Mouse (Mus musculus) testis, postnatal 14 days (tissue): ENCODE data around the gene Arhgef33.
"Not testable (repeated sequence)": the region's sequence is repeated elsewhere in the genome, so short reads cannot be mapped to it uniquely, and the experiment has no call there.

Source experiments
- DNase-seq: peaks from one replicate; pipeline ENCODE4 v3.0.0; 2021; ENCODE audit warnings: low spot score

The Arhgef33 gene

DNA sequence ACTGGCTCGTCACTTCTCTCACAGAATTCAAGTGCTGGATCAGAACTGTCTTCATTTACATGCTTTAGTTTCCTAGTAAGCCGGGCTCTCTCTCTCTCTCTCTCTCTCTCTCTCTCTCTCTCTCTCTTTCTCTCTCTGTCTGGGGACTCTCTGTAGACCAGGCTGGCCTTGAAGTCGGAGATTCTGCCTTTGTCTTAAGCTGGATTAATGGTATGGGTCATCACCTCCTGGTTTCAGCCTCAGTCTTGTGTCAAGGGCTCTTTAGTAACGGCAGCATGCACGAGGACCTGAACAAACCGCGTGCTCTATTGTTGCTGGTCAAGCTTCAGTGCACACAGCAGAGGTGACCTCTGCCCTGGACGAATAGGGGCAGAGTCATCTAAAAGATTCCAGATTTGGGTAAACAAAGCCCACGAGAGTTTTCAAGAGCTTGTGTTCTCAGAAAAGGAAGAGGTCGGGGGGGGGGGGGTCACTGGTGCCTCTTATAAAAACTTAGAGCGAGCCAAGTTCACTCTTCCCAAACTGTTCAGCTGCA lies 39.5 kb downstream of the Arhgef33 start:
- DNase-seq, result no peak

DNA sequence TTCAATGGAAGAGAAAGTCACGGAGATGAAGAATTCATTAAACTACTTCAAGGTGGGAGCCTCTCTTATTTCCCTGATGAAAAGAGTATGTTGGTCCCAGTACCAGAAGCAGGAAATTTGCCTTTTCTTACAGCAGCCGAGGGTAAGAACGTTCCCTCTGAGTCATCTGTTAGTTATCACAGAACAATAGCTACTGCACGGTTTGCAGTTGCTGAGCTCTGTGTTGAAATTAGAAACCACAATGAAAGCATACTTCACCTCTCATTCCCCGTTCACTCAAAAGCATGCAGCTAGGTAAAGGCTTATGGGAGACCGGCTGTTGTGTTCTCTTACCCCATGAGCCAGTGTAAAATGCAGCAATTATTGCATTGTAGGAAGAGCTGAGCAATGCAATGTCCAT lies 40.0 kb downstream of the Arhgef33 start:
- no peak for DNase-seq

DNA sequence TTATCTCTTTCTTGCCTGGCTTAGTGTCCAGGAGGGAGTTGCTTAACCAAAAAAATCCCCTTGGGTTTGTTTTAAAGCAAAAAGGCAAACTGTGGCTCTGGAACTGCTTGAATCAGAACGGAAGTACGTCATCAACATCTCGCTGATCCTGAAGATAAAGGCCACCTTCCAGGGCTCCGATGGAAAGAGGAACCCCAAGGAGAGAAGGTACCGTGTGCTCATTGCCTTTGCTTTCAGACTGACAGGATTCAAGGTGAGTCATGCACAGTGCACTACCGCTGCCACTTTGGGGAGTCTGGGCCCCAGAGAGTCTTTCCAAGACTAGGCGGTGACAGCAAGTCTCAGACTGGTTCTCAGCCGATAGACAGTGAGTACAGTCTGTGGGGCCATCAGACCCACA lies 53.0 kb downstream of the Arhgef33 start:
- DNase-seq, result no peak

DNA sequence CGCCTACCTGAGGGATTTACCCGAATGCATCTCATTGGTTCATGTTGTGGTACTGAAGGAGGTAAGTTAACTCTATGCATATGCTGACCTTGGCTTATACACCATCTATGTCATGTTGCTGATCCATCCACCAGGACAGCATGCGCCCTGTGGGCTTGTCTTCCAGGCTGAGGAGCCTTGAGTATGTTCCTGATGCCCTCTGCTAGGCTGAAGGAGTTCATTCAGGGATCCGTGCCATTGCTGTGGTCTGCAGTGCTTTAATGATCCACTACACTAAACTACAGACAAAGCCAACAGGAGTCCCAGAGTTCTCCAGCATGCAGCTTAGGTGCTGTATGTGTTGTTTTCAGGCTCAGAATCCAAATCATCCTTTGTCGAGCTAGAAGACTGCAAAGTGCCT lies 60.1 kb downstream of the Arhgef33 start:
- DNase-seq, result no peak

DNA sequence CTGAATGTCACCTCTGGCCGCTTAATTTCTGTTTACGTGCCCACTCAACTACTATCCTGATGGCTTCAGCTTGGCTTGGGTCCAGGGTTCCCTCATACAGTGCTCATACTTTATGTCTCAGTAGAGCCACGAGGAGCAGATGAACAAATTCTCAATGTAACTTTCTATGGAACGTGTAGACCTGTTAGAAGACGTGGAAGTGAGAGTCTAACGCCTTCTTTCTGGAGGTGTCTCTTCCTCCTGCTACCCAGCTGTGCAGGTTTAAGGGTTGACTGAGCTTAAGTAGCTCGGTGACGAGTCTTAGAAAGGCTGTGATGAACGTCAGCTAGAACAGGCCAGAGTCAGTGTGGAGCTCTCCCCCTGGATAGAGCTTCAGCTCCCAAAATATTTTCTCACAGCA lies 61.4 kb downstream of the Arhgef33 start:
- no peak for DNase-seq

DNA sequence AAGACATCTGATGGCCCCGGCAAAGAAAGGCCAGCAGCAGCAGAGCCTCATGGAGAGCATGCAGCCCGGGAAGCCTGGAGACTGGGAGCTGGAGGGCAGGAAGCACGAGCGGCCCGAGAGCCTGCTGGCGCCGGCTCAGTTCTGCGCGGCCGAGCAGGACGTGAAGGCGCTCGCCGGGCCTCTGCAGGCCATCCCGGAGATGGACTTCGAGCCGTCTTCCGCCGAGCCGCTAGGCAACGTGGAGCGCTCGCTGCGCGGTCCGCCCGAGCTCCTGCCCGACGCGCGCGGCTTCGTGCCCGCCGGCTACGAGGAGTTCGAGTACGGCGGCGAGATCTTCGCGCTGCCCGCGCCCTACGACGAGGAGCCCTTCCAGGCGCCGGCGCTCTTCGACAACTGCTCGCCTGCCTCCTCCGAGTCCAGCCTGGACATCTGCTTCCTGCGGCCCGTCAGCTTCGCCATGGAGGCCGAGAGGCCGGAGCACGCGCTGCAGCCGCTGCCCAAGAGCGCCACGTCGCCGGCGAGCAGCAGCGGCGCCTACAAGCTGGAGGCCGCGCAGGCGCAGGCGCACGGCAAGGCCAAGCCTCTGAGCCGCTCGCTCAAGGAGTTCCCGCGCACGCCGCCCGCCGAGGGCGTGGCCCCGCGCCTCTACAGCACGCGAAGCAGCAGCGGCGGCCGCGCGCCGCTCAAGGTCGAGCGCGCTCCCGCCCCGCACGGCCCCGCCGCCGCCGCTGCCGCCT lies 66.0 kb downstream of the Arhgef33 start, which contains the start of gene Gm10190:
Gene Gm10190, minus strand, starts transcription at position 553 of the 737 bp plus-strand sequence.
- peak; percentile 94 for DNase-seq

DNA sequence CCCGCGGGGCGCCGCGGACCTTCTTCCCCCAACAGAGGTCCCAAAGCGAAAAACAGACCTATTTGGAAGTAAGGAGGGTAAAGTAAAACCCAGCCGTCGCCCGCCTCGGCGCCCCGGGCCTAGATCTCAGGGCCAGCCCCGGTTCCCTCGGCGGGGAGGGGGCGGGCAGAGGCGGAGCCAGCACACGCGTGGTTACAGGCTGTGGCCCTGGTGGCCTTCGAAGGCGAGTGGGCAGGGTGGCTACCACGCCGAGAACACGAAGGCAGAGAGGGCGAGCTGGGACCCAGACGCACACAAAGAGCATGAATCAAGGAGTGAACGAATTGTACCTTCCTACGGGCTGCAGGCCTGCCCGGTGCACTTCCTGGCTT lies 66.5 kb downstream of the Arhgef33 start:
- peak; percentile 75 for DNase-seq

DNA sequence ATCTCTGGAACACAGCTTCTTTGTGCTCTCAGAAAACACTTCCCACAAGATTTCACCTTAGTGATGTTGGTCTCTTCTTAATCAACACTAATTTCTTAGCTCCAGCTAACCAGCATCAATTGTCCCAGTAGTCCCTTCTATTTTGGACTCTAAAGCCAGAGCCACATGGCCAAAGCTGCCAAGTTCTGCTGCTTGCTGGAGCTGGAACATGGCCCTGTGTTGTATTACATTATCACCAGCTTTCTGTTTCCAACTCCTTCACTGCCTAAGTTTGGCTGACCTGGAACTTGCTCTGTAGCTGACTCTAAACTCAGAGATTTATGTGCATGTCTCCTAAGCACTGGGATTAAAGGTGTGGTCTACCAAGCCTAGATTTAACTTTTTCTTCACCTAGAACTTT lies 71.2 kb downstream of the Arhgef33 start:
- DNase-seq, result not testable (repeated sequence)

DNA sequence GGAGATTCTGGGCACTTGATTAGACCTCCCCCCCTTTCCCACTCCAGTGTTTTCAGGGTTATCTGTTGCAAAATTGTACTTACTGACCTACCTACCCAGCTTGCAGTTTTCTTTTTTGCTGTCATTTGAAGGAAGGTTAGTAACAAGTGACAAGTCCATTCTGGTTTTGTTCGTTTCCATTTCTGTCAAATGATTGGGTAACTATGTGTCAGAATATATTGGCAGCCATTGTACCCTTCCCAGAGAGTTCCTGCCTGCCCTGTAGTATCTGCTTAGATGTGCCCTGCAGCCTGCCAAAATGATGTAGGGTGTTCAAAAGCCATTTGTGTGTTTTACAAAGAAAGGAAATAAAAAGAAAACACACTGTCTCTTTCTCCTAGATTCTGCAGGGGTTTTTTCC lies 78.5 kb downstream of the Arhgef33 start:
- no peak for DNase-seq

DNA sequence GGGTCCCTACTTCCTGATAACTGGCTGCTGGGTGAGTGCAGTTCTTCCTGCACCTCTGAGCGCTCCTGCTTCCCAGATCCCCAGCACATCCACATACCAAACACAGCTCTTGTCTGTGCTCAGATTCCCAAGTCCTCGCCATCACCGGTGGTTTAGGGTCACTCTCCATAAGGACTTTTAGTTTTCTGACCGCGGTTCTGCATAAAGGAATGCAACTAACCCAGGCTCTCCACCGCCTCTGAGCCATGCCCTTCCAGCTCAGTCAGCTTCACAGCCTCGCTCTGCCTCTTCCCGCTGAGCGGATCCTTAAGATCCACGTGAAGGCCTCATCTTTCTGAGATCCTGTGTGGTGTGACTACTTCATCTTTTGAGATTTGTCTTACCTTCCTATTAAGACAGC lies 82.8 kb downstream of the Arhgef33 start:
- no peak for DNase-seq

DNA sequence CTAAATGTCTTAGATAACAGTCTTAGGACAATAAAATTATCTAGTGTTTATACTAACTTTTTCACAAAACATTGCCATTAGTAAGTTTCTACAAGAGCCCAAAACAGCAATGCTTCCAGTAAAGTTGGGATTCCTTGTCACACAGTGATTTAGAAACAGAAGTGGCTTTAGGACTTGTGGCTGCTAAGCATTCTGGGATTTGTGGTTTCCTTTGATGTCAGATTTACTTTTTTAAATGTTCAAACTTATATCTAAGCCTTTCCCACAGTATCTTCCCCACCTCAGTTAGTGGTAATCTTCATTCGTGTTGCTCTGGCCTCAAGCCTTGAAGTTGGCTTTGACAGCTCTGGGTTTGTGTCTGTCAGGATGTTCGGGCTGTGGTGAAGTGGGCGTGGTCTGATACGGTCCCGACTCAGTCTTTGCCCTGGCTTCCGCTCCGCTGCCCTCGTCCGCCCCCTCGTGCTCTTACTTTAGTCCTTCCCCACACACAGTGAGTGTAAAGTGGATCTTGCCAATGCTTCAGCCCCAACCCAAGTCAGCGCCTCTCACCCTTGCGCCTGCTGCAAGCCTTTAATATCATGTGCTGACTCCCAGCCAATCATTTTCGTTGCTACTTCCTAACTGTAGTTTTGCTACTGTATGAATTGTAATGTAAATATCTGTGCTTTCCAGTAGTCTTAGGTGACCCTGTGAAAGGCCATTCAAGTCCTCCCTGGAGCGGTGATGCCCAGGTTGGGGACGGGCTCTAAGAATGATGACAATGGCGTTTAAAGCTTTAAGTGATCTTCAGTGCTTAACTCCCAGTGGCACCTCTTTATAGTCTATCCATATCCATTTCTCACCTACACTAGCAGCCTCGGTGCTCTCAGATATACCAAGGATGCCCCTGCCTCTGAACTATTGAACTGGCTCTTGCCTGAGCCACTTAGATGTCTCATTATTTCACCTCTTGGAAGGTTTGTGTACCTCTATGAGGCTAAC lies 84.5 kb downstream of the Arhgef33 start:
- peak; percentile 31 for DNase-seq

DNA sequence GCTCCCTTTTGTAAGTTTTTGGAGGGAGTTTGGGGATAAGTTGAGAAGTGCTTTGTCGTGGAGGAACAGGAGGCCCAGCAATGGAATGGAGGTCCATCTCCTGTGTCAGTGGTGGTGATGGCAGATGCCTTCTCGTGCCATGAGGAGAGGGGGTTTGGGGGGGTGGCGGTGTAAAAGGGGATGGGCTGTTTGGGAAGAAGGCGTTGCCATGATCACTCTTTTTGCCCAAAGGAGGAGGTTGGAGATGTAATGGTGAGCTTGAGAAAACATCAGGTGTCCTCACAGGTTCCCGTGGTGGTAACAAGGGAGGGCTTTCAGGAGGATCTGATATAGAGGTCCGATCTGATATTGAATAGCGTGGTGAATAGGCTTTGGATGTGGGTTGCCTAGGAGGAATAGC lies 91.0 kb downstream of the Arhgef33 start:
- DNase-seq, result no peak

DNA sequence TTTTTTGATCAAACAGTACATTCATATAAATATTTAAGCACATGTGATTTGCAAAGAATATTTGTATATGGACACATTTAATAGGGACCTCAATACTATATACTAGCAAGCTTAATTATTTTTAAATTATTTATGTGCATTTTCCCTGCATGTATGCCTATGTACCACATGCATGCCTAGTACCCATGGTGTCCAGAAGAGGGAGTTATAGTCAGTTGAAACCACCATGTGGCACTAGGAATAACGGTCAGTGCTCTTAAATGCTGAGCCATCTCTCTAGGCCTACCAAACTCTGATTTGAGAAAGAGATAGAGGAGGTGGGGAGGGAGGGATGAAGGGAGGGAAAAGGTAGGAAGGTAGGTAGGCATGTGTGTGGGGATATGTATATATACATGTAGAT lies 104.0 kb downstream of the Arhgef33 start:
- DNase-seq, result no peak

DNA sequence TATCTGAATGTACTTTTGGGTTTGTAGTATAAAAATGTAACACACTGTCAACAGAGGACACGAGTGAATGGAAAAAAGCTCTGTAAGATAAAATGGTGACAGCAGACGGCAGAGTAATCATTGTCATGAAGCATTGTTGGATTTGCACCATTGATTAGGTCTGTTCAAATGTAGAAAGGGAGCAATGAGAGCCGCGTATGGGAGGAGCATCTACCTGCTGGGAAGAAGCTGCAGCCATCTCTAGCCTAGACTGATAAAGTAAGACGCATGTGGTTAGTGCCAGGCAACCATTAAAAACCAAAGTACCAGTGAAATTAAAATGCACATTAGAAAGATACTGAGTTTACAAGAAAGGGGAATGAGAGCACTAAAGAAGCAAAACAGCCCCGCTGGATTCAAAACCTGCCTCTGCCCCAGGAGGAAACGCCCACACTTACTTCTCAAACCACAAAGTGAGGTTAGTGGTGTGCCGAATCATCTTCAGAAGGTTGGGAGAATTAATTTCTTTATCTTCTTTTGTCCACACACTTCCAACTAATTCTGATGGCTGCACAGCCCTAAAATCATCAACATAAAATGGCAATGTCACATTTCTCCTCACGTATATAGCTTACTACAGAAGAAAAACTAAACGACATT lies 111.5 kb downstream of the Arhgef33 start:
- no peak for DNase-seq

DNA sequence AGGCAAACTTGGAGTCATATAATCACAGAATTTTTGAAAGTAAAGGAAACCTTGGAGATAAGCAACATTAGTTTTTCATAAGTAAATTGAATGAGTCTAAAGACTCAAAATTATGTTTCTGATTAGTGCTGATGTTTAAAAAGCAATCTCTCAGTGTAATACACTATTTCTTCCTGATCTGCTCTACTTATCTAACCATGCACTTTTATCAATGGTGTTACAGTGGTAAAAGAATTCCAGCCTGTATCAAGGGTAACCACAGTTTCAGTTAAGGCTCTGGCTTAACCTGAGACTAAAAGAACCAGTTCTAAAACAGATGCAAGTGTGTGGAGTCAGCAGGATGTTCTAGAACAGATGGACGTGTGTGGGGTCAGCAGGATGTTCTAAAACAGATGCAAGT lies 113.8 kb downstream of the Arhgef33 start:
- no peak for DNase-seq

DNA sequence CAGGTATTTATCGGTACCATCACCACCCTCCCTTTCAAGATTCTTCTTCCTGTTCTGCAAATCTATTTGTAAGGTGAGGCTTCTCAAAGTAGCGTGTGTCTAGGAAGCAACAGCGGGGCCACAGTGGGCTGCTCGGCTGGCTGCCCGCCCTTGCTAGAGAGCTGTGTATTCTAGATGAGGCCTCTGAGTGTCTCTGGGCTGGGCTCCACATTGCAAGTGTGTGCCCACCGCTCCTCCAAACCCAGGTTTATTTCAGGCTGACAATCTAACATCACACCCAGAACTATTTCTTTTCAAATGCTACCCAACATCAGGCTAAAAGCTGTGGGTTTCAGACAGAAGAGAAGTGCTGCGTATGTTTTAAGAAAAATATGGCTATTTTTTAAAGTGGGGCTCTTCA lies 119.0 kb downstream of the Arhgef33 start:
- no peak for DNase-seq

DNA sequence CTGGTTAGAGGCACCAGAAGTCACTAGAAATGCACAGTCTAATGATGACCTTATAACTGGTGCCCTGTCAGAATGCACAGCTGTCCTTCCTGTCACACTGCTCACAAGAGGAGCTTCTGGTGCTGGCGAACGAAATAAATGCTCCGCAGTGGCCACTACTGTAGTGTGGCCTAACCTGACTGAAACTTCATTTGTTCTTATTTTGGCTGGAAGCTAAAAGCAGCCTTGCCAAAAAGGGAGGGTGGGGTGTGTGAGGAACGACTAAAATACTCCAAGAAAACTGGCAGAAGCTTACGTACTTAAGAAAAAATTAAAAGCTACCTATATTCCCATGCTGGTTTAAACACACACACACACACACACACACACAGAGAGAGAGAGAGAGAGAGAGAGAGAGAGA lies 119.7 kb downstream of the Arhgef33 start:
- no peak for DNase-seq

DNA sequence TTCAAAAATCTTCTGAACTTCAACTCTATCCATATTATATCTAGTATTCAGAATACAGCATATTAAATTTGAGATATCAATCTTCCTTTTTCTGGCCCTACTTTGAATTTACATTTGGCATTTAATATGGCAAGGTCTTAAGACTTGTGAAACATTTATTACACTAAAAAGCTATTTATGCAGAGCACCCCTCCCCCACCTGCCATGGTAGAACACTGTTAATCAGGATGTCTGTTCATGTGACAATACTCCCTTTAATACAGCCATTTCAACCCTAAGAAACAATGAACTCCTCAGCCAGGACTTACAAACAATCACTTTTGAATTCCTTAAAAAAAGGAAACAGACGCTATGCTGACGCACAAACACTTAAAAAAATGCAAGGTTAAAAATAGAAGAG lies 120.8 kb downstream of the Arhgef33 start:
- no peak for DNase-seq

DNA sequence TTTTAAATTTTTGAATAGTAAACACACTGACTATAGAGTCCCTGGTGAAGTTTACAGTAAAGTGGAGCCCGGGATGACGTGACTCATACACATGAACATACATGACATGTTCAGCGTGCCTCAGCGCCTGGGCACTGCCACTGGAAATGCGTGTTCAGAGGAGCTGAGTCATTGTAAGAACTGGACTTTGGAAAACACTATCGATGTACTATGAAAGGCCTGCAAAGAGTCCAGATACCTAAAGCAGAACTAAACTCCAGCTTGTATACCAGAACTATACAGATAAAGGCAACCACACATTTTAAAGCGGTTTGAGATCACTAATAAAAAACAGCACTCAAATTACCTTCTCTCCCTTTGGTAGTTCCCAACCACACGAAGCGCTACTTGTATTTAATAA lies 124.8 kb downstream of the Arhgef33 start:
- DNase-seq, result no peak

DNA sequence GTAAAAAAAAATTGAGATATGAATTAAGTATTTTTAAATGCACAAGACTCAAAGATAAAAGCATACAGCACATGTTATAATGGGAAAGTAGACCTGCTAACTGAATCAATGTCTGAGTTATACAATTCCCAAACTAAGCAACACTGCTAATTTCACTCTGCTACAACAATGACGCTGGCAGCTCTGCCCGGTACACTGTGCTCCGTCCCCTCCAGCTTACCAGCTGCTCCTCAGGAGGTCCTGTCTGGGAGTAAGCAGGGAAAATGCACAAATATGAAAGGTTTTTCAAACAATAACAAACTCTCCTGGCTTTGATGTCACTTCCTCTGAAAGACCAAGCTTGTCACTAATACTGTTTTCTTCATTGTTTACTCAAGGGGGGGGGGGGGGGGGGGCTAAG lies 127.2 kb downstream of the Arhgef33 start:
- DNase-seq, result no peak

DNA sequence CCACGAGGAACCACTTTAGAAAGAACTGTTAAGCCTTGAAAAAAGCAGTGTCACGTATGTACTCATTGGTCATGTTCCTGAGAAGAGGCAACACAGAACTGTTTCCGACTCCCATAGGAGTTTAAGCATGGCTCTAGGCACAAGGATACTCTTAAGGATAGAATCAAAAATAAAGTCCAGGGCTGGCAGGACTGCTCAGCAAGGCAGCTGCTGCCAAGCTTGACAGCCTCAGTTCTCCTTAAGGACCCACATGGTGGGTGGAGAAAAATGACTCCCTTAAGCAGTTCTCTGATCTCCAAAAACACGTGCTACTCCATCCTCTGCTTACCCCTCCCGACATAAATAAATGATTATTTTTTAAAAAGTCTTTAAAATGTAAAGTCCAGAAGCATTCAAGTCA lies 128.5 kb downstream of the Arhgef33 start:
- no peak for DNase-seq

DNA sequence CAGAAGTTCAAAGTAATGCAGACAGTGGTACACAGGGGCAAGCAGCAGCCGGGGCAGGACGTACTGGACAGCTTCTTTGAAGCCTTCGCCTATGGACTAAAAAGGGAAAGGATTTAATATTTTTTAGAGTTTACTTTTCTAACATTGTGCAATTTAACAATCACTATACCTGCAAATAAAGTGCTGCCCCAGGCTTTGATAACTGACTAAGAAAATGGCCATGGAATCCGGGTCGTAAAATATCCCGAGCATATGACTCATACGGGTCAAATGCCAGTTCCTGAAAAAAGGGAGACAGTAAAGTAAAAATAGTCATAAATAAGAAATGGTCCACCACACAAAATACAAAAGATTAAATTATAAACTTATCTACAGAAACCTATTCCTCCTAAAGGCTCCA lies 138.2 kb downstream of the Arhgef33 start:
- DNase-seq, result no peak

DNA sequence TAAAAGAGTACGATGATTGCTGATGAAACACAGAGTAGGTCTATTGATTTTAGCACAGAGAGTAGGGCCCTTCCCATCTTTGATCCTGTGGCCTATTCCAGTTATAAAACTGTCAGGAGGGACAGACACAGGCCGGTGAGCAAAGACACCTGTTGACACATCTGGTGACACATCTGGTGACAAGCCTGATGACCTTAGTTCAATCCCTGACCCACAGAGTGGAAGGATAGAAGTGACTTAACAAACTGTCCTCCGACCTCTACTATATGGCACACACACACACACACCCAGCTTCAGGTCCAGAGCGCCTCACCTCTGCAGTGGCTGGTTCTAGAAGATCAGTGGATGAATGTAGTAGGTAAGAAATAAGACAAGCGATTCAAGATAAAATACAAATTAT lies 139.3 kb downstream of the Arhgef33 start:
- no peak for DNase-seq
